Mouse (Mus musculus) lung, embryonic 16.5 days (tissue): ENCODE results near the gene Wwox. TPM values are rescaled to one million over a fixed set of nuclear protein-coding genes. Genes with fewer than 3 reads are reported as not detected.

Experiments used
- ATAC-seq: fragments of 200-750 bp; cut with Nextera tagmentation; 2 replicates; pipeline ENCODE4 v1.8.0; 2017; ENCODE audit warnings: low read depth, mild to moderate bottlenecking, moderate library complexity
- H3K27ac ChIP-seq: fragments of 300-500 bp; sonication (generic); 2 replicates; pipeline ENCODE4 v1.5.1; 2014; ENCODE audit warnings: mild to moderate bottlenecking, control low read depth, low read length
- H3K27me3 ChIP-seq: fragments of 300-500 bp; sonication (generic); 2 replicates; pipeline ENCODE4 v1.6.1; 2014; ENCODE audit warnings: low read depth, low read length, mixed read lengths; ENCODE audit not compliant: control insufficient read depth, insufficient read depth
- H3K36me3 ChIP-seq: fragments of 300-500 bp; sonication (generic); 2 replicates; pipeline ENCODE4 v1.6.1; 2014; ENCODE audit warnings: low read length; ENCODE audit not compliant: control insufficient read depth, insufficient read depth
- H3K4me1 ChIP-seq: fragments of 300-500 bp; sonication (generic); replicated peaks from 2 replicates; pipeline ENCODE4 v1.6.1; 2014; ENCODE audit warnings: low read length, mixed read lengths; ENCODE audit not compliant: control insufficient read depth, insufficient read depth
- H3K4me2 ChIP-seq: fragments of 300-500 bp; sonication (generic); 2 replicates; pipeline ENCODE4 v1.6.1; 2014; ENCODE audit warnings: low read depth, low read length, control low read depth
- H3K4me3 ChIP-seq: fragments of 300-500 bp; sonication (generic); 2 replicates; pipeline ENCODE4 v1.5.1; 2014; ENCODE audit warnings: mild to moderate bottlenecking, low read length, control low read depth
- H3K9ac ChIP-seq: fragments of 300-500 bp; sonication (generic); 2 replicates; pipeline ENCODE4 v1.6.1; 2014; ENCODE audit warnings: low read length, control low read depth
- H3K9me3 ChIP-seq: fragments of 300-500 bp; sonication (generic); 2 replicates; pipeline ENCODE4 v1.6.1; 2016; ENCODE audit warnings: low read length; ENCODE audit not compliant: control insufficient read depth
- WGBS: fragments of 180-500 bp; shearing (Covaris S2); extraction: QIAGEN DNeasy Blood & Tissue Kit; methylation state at CpG from one replicate; pipeline ENCODE4 v1.1.7; 2014; 5-methylcytosine and 5-hydroxymethylcytosine counted together
- polyA plus RNA-seq: library from polyadenylated mRNA; unstranded; fragments of >200 nt; fragmentation: Nextera tagmentation; extraction: Ambion mirVana; gene quantifications from 2 replicates; pipeline ENCODE4 v1.2.1, GENCODE M21; 2015

Wwox gene
- polyA plus RNA-seq, 1 experiment from 2014 or later = 20.2 TPM

- Histone ChIP-seq H3K4me1 (no peaks in the 10 kb centered on the region), H3K9ac (no peak overlapping the region), H3K4me3 (no peak overlapping the region), H3K4me2 (no peak overlapping the region), H3K36me3 (no peaks in the 10 kb centered on the region), H3K9me3 (no peaks in the 10 kb centered on the region), H3K27me3 (no peaks in the 10 kb centered on the region), H3K27ac (no peak overlapping the region)
- 79% methylated on average over 6 of the region's 6 CpGs for WGBS
- no peak for ATAC-seq
Observed at GRCm38 (mm10) chr8:115311003-115311402, 871.5 kb downstream of the Wwox start.

GRCm38 (mm10) chr8:115312371-115312770 is 872.9 kb downstream of the Wwox start:
- H3K9ac ChIP-seq = no peak overlapping the region
- H3K4me1 ChIP-seq = no peaks in the 10 kb centered on the region
- no peak overlapping the region for H3K4me2 ChIP-seq
- H3K9me3 ChIP-seq = no peaks in the 10 kb centered on the region
- H3K4me3 ChIP-seq = no peak overlapping the region
- no peak overlapping the region for H3K27ac ChIP-seq
- no peaks in the 10 kb centered on the region for H3K36me3 ChIP-seq
- H3K27me3 ChIP-seq = no peaks in the 10 kb centered on the region
- 44% methylated on average over 2 of the region's 2 CpGs for WGBS
- ATAC-seq = no peak

- H3K4me2 ChIP-seq = no peak overlapping the region
- WGBS = 57% methylated on average over 5 of the region's 5 CpGs
- H3K4me1 ChIP-seq = peaks cover 3% of the 10 kb centered on the region; the same call in 1 of the 2 replicates
- no peaks in the 10 kb centered on the region for H3K27me3 ChIP-seq
- H3K9ac ChIP-seq = no peak overlapping the region
- no peak overlapping the region for H3K4me3 ChIP-seq
- no peaks in the 10 kb centered on the region for H3K9me3 ChIP-seq
- ATAC-seq = peak; percentile 70; the same call in 1 of the 2 replicates
- H3K27ac ChIP-seq = no peak overlapping the region; the same call in 1 of the 2 replicates
- H3K36me3 ChIP-seq = no peaks in the 10 kb centered on the region
Observed at GRCm38 (mm10) chr8:115322501-115322900, 883.0 kb downstream of the Wwox start.

GRCm38 (mm10) chr8:115330671-115331070 is 891.2 kb downstream of the Wwox start:
- ATAC-seq = no peak
- no peaks in the 10 kb centered on the region; the same call in 1 of the 2 replicates for H3K4me1 ChIP-seq
- WGBS = 71% methylated on average over 11 of the region's 11 CpGs

GRCm38 (mm10) chr8:115333972-115334371 is 894.5 kb downstream of the Wwox start:
- H3K27ac ChIP-seq = no peak overlapping the region
- H3K9ac ChIP-seq = no peak overlapping the region
- H3K27me3 ChIP-seq = no peaks in the 10 kb centered on the region
- no peak overlapping the region for H3K4me3 ChIP-seq
- ATAC-seq = no peak
- H3K4me2 ChIP-seq = no peak overlapping the region
- H3K4me1 ChIP-seq = no peaks in the 10 kb centered on the region
- 68% methylated on average over 3 of the region's 3 CpGs for WGBS
- H3K36me3 ChIP-seq = no peaks in the 10 kb centered on the region
- no peaks in the 10 kb centered on the region for H3K9me3 ChIP-seq

More at GRCm38 (mm10) chr8:115330671-115331070, 891.2 kb downstream of the Wwox start:
- Histone ChIP-seq H3K4me3 (no peak overlapping the region), H3K36me3 (no peaks in the 10 kb centered on the region), H3K9me3 (no peaks in the 10 kb centered on the region), H3K4me2 (no peak overlapping the region), H3K27me3 (no peaks in the 10 kb centered on the region), H3K9ac (no peak overlapping the region), H3K27ac (no peak overlapping the region)

GRCm38 (mm10) chr8:115336361-115336760 is 896.9 kb downstream of the Wwox start:
- Histone ChIP-seq H3K4me2 (no peak overlapping the region), H3K27ac (no peak overlapping the region), H3K9ac (no peak overlapping the region), H3K9me3 (no peaks in the 10 kb centered on the region), H3K4me3 (no peak overlapping the region), H3K36me3 (no peaks in the 10 kb centered on the region), H3K27me3 (no peaks in the 10 kb centered on the region), H3K4me1 (no peaks in the 10 kb centered on the region)
- 77% methylated on average over 1 of the region's 1 CpGs for WGBS
- no peak for ATAC-seq

GRCm38 (mm10) chr8:115348704-115349103 is 909.2 kb downstream of the Wwox start:
- no peak overlapping the region for H3K9ac ChIP-seq
- H3K36me3 ChIP-seq = no peaks in the 10 kb centered on the region
- 72% methylated on average over 6 of the region's 6 CpGs for WGBS
- H3K4me1 ChIP-seq = no peaks in the 10 kb centered on the region
- no peak overlapping the region for H3K4me3 ChIP-seq
- no peak overlapping the region for H3K27ac ChIP-seq
- H3K4me2 ChIP-seq = no peak overlapping the region
- ATAC-seq = no peak
- H3K27me3 ChIP-seq = no peaks in the 10 kb centered on the region
- no peaks in the 10 kb centered on the region for H3K9me3 ChIP-seq

GRCm38 (mm10) chr8:115350707-115351106 is 911.3 kb downstream of the Wwox start:
- H3K4me1 ChIP-seq = no peaks in the 10 kb centered on the region
- WGBS = 80% methylated on average over 6 of the region's 6 CpGs

GRCm38 (mm10) chr8:115357663-115358335 is 918.3 kb downstream of the Wwox start:
- H3K36me3 ChIP-seq = no peaks in the 10 kb centered on the region
- peaks cover 6% of the 10 kb centered on the region; the same call in 1 of the 2 replicates for H3K9me3 ChIP-seq
- H3K4me2 ChIP-seq = no peak overlapping the region
- no peak overlapping the region for H3K27ac ChIP-seq
- H3K4me3 ChIP-seq = no peak overlapping the region
- WGBS = 53% methylated on average over 16 of the region's 16 CpGs
- no peaks in the 10 kb centered on the region for H3K27me3 ChIP-seq
- no peak for ATAC-seq
- H3K4me1 ChIP-seq = 0 out of 2 replicates have a peak, but pooled peaks cover 3% of the 10 kb centered on the region
- H3K9ac ChIP-seq = 0 out of 2 replicates have a peak overlapping the region, but pooled peaks have one; percentile 20

More at GRCm38 (mm10) chr8:115350707-115351106, 911.3 kb downstream of the Wwox start:
- Histone ChIP-seq H3K36me3 (no peaks in the 10 kb centered on the region), H3K4me2 (no peak overlapping the region), H3K27ac (no peak overlapping the region), H3K4me3 (no peak overlapping the region), H3K27me3 (no peaks in the 10 kb centered on the region), H3K9ac (no peak overlapping the region), H3K9me3 (peaks cover 6% of the 10 kb centered on the region; the same call in 1 of the 2 replicates)
- no peak for ATAC-seq
